Mouse (Mus musculus): ENCODE measurements around the gene Ranbp17.

Gene Ranbp17

DNA sequence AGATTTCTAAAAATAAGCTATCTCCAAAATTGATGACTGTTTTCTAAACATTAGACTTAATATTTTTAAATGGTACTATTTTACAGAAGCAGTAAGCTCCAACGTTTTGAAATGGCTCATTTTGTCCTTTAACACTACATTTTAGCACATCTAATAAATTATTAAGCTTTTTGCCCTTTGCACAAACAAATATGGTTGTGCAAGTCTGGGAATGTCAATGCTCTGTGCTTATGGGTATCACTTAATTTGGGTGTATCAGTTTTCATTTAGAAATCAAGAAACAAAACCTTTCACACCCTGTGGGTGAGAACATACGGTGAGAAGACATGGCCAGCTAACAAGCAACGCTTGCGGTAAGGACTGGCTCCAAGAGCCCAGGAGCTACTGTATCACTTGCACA is 108.9 kb downstream of the Ranbp17 start:
- no peak for DNase-seq (ENCODE audit: low spot score)

DNA sequence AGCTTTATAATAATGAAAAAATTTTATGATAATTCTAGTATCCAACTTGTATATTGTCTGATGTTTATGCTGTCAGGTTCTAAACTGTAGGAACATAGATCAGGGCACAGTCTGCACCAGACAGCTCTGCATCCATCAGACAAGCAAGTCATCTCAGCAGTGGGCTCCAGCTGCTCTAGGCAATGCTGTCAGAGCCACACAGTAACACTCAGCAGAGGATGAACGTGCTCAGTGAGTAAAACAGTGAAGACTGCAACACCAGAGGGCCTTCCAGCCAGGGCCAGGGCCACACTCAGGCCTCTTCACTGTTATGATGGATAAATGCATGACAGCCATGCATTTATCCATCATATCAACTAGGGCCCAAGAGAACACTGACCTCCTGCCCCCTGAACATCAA is 114.2 kb downstream of the Ranbp17 start:
- DNase-seq (ENCODE audit: low spot score): no peak

GRCm38 (mm10) chr11:33398701-33399100 is 114.8 kb downstream of the Ranbp17 start:
- no peak for DNase-seq (ENCODE audit: low spot score)

GRCm38 (mm10) chr11:33396275-33396674 is 117.3 kb downstream of the Ranbp17 start:
- no peak for DNase-seq (ENCODE audit: low spot score)

DNA sequence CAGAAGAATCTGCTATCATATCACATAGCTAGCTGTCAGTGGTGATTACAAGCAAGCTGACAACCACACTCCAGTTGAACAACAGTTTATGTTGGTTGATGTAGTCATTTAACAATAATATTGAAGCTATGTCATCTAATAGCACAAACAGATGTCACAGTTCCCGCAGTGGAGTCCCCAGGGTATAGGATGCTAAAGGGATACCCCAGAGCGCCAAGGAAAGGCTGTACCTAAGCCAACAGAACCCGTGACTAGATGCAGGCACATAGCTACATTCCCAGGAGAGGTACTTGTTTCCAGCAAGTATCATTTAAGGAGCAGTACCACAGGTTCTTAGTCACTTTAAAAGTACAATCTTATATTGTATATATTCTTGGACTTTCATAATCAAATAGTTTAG is 119.5 kb downstream of the Ranbp17 start:
- no peak for DNase-seq (ENCODE audit: low spot score)

- no peak for DNase-seq (ENCODE audit: low spot score)
These were observed 124.9 kb downstream of the Ranbp17 start for GRCm38 (mm10) chr11:33388685-33389084.

- no peak for DNase-seq (ENCODE audit: low spot score)
These were observed 151.7 kb downstream of the Ranbp17 start for GRCm38 (mm10) chr11:33361867-33362266.

DNA sequence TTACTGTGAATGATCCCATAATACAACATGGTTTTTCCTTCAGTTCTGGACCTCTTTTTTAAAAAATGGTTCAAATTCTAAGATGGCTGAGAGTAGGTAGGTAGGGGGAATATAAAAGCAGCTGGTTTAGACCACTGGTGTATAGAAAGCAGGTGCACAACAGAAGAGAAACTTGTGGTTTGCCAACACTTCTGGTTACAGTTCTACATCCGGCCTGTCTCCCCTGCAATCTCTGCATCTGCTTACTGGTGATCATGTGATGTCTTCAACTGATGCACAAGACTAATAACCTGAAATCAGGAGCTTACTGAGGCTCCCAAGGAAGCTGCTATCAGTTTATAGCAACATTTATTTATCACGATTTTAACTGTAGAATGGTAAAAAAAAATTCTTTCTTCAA is 164.3 kb downstream of the Ranbp17 start:
- DNase-seq (ENCODE audit: low spot score): no peak

DNA sequence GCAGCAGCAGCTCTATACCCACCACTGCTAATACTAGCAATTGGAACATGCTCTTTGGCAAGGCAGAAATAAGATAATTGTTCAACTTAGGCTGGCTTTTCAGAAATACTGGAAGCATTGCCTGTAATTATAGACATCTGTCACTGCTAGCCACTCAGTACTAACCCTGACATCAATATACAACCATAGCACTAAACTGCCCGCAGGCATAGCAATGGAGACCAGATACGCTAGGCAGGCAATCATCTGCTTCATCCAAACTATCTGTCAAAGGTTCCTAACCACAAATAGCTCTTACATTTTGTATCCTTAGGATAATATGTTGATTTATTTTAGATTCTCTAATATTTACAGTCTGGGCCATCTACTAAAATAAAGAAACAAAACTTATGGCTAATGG is 171.5 kb downstream of the Ranbp17 start:
- no peak for DNase-seq (ENCODE audit: low spot score)

- no peak for DNase-seq (ENCODE audit: low spot score)
These were observed 176.9 kb downstream of the Ranbp17 start for GRCm38 (mm10) chr11:33336552-33337121.

- DNase-seq (ENCODE audit: low spot score): no peak
These were observed 177.9 kb downstream of the Ranbp17 start for GRCm38 (mm10) chr11:33335616-33336015.

DNA sequence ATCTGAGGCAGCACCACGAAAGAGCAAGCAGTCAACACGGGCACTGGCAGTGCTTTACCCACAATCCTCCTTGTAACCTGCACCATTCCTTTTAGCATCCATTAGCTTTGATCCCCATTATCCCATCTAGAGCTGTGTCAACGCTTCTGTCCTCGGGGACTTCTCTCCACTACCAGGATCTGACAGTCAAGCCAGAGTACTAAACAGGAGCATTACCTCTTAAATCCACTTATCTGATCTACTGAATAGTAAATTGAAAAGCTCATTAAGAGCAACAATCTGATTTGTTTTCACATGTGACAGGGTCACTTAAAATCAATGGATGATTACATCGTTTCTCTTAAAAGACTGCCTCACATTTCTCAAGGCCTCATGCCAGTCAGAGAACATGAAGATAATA is 181.4 kb downstream of the Ranbp17 start:
- no peak for DNase-seq (ENCODE audit: low spot score)

DNA sequence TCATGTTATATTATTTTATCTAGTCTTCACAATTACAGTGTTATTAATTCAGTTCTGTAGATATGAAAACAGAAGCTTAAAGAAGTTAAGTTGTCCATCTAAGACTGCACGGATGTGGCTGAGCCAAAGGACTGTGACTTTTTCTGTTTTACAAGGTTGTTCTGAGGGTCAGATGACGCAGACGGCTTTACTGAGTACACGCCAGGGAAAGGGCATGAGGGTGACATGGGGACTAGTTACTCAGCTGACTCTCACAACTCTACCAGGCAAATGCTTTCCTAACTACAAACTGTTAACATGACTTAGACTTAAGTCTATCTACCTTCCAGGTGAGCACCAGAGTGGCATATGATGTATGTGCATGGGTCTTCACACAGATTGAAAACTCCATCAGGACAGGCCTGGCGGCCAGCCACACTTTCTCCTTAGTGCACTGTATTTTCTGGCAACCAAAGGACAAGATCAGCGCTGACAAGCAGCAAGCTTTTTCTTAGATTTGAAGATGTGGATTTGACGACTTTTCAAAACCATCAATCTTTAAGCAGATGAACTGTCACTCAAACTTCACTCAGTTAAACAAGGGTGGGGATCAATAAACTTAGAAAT is 194.4 kb downstream of the Ranbp17 start:
- DNase-seq (ENCODE audit: low spot score): no peak

DNA sequence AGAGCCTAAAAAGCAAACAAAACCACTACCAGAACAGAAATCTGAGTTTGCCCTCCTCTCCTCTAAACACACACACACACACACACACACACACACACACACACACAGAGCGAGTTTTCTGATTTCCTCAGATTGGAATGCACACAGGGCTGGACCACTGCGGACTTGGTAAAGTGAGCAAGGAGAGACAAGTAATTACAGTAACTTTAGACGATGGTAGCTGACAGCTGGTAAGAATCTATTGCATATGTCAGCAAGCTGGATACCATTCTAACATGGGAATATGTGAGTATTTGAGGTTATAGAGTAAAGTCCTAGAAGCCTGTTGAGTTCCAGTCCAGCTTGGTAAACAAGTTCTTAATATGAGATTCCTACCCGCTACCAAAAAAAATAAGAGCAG is 204.0 kb downstream of the Ranbp17 start:
- DNase-seq (ENCODE audit: low spot score): no peak

DNA sequence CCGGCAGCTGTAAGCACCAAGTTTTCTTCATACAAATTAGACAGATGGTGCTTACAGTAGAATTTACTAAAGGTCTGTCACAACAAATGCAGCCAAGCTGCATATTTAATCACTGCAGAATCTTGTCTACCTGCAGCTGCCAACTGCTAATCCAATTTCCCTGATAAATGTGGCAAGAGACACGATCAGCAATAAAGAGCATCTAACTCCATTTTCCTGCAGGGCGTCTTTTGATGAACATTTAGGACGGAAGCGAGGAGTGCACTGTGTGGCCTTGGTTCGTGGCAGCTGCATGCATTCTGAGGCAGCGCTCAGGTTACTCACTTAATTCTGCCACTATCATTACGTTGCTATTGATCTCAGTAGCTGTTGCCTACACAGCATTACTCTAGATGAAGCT is 212.7 kb downstream of the Ranbp17 start:
- DNase-seq (ENCODE audit: low spot score): no peak

DNA sequence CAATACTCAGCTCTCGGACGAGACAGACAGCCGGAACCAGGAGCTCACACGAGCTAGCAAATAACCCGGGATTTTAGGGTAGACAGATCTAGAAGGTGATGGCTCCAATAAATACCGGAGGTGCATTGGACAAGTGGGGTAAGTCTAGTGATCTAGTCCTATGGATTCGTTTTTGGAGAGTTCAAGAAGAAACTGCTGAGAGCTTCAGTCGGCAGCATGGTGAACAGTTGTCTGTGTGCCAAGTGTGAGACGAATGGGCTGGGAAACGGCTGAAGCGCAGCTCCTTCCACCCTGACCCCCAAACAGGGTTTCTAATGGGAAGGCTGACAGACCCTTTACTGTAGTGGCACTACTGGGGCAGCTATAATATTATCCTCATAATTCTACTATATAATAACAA is 214.2 kb downstream of the Ranbp17 start:
- DNase-seq (ENCODE audit: low spot score): no peak

GRCm38 (mm10) chr11:33297121-33297520 is 216.4 kb downstream of the Ranbp17 start:
- no peak for DNase-seq (ENCODE audit: low spot score)

DNA sequence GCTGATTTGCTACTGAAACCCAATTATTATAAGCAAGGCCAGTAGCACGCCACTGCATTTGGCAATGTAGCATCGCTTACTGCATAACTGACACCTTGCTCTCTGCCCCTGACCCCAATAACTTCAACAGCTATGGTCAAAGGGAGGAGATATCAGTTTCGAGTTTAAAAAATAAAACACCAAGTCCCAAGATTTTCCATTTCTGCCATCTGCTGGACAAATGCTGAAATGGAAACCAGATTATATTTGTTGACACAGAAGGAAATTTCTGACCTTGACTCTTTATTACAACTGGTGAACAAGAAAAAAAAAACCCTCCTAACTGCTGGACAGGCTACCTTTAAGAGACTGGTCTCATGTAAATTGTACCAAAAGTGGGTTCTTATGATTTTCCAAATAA is 218.1 kb downstream of the Ranbp17 start:
- DNase-seq (ENCODE audit: low spot score): no peak

- no peak for DNase-seq (ENCODE audit: low spot score)
These were observed 219.5 kb downstream of the Ranbp17 start for GRCm38 (mm10) chr11:33294063-33294462.

DNA sequence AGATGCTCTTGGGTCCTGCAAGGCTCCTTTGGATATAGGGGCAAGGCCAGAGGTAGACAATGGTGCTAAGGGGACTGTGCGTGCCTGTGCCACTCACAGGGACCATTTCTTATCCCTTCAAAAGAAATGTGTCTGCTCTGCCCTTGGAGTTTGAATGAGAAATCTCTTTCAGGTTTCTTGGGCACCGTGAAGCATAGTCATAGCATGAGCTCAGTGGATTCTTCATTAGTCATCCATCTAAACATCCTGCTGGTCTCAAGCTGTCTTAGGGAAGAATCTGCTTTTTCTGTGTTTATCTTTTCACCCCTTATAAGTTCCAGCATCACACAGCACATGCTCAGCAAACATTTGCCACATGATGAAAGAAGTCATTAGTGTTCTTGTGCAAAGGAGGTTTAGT is 235.0 kb downstream of the Ranbp17 start:
- no peak for DNase-seq (ENCODE audit: low spot score)

DNA sequence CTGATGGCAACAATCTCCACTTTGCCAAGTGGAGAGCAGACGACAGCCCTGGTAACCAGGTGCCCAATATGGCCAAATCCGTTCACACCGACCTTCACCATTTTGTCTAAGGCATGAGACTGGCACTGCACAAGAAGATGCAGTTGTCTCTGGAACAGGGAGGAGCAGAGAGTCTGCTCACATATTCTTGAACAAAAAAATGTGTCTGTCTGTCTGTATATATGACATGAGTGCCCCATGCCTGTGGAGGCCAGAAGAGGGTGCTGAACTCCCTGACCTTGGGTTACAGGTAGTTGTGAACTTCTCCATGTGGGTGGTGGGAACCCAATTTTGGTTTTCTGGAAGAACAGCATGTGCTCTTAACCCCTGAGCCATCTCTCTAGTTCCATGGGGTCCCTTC is 236.9 kb downstream of the Ranbp17 start, which contains the start of gene Gm12117:
Gm12117 (minus strand) TSS at position 101 of the 400 bp plus-strand sequence.
- no peak for DNase-seq (ENCODE audit: low spot score)

GRCm38 (mm10) chr11:33274816-33275215 is 238.7 kb downstream of the Ranbp17 start:
- DNase-seq (ENCODE audit: low spot score): no peak

DNA sequence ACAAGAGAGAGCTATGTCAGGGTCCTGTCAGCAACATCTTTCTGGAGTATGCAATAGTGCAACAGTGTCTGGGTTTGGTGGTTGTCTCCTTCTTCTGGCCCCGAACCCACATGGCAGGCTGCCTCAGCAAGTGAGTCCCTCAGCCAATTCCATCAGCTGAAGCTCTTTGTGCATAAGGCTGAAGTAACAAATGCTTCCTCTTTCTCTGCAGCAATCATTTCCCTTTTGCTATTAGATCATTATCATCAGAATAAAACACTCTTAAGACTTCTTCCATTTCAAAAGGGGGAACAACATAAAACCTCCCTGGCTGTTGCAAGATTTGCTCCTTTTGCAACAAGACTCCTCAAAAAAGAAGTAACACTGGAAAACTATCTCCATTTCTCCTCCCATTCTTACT is 239.3 kb downstream of the Ranbp17 start:
- DNase-seq (ENCODE audit: low spot score): no peak

GRCm38 (mm10) chr11:33240295-33240694 is 273.3 kb downstream of the Ranbp17 start:
- no peak for DNase-seq (ENCODE audit: low spot score)
